ENCODE assay signal across 30 mouse cellular contexts in genomic region chr10:117632394-117632793, GRCm38 (mm10).
"Had no signal": no experiment of that assay in that cellular context is flagged by ENCODE, and none has a peak within 500 bp of the region (broad histone marks: within the 10 kb centered on the region; RNA-seq: fewer than 3 reads in every experiment).

No protein-coding gene starts in this region.

- H3K4me3 ChIP-seq: limb, embryonic 10.5 days; limb, embryonic 12.5 days; limb, embryonic 13.5 days; limb, embryonic 15.5 days; liver, embryonic 12.5 days; liver, embryonic 13.5 days; liver, embryonic 15.5 days; lung, embryonic 15.5 days; megakaryocyte, embryonic 14.5 days; midbrain, embryonic 10.5 days; midbrain, embryonic 12.5 days; midbrain, embryonic 13.5 days; midbrain, embryonic 15.5 days; myocyte had no signal

- H3K9me3 ChIP-seq: limb, embryonic 10.5 days; limb, embryonic 12.5 days; limb, embryonic 13.5 days; limb, embryonic 15.5 days; liver, embryonic 12.5 days; liver, embryonic 13.5 days; liver, embryonic 15.5 days; lung, embryonic 15.5 days; midbrain, embryonic 10.5 days; midbrain, embryonic 12.5 days; midbrain, embryonic 13.5 days; midbrain, embryonic 15.5 days had no signal

- H3K9ac ChIP-seq: limb, embryonic 12.5 days; limb, embryonic 13.5 days; limb, embryonic 15.5 days; liver, embryonic 12.5 days; liver, embryonic 13.5 days; liver, embryonic 14.5 days; liver, embryonic 15.5 days; liver, postnatal 0 days; lung, embryonic 14.5 days; lung, embryonic 15.5 days; midbrain, embryonic 12.5 days; midbrain, embryonic 13.5 days; midbrain, embryonic 15.5 days had no signal

- H3K27ac ChIP-seq: limb, embryonic 10.5 days; limb, embryonic 12.5 days; limb, embryonic 13.5 days; limb, embryonic 15.5 days; liver, embryonic 12.5 days; liver, embryonic 13.5 days; liver, embryonic 14.5 days; liver, embryonic 15.5 days; lung, embryonic 15.5 days; macrophage; midbrain, embryonic 10.5 days; midbrain, embryonic 12.5 days; midbrain, embryonic 13.5 days; midbrain, embryonic 15.5 days had no signal

- ATAC-seq: liver, embryonic 12.5 days; liver, postnatal 0 days; lung, postnatal 0 days; midbrain, embryonic 13.5 days; midbrain, embryonic 15.5 days; midbrain, embryonic 16.5 days had no signal

- DNase-seq: left cerebral cortex, postnatal 4 days; liver; liver, embryonic 13.5 days; liver, postnatal 0 days; lung, adult 18-20 months; lung, embryonic 14.5 days; lung, postnatal 10 days; lung, postnatal 14 days; lung, postnatal 36 days; lung, postnatal 4 days; midbrain, embryonic 14.5 days had no signal

- H3K36me3 ChIP-seq: limb, embryonic 13.5 days; limb, embryonic 15.5 days; liver, embryonic 12.5 days; liver, embryonic 13.5 days; liver, embryonic 15.5 days; lung, embryonic 15.5 days; midbrain, embryonic 10.5 days; midbrain, embryonic 12.5 days; midbrain, embryonic 13.5 days; midbrain, embryonic 15.5 days had no signal

- H3K4me2 ChIP-seq: limb, embryonic 12.5 days; limb, embryonic 13.5 days; limb, embryonic 15.5 days; liver, embryonic 11.5 days; liver, embryonic 12.5 days; liver, embryonic 13.5 days; liver, embryonic 15.5 days; lung, embryonic 14.5 days; lung, embryonic 15.5 days; midbrain, embryonic 11.5 days; midbrain, embryonic 12.5 days; midbrain, embryonic 13.5 days; midbrain, embryonic 15.5 days had no signal
